Mouse (Mus musculus): Measurements from ENCODE around the gene Tm6sf1.
"Not testable (repeated sequence)": the region's sequence is repeated elsewhere in the genome, so short reads cannot be mapped to it uniquely, and the experiment has no call there.

Tm6sf1 gene

DNA sequence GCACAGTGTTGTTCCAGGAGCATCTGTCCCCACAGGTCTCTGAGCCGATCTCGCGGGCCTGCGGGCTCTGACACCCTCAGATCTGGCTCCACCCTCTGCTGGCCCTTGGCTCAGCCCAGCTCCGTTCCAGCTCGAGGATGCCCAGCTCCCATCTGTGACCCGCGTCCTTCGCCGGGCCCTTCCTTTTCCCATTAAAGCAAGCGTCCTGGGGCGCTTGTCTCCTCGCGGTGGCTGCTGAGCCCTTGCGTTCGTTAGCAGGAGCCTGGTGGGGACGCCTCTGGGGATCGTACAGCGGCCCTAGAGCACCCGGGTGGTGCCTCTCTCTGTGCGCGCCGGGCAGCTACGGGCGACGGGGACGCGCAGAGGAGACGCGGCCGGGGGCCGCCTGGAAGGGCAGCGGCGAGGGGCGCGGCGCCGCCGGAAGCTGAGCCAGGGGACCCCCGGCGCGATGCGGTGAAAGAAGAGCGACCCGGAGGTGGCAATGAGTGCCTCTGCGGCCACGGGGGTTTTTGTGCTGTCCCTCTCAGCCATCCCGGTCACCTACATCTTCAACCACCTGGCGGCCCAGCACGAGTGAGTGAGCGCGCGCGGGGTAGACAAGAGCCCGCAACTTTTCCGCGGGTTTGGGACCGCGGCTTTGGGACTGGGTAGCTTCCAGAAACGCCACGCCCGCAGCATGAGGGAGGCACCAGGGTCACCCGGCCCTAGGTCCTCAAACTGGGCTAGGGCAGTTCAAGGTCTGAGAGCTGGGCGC, at the start of gene Tm6sf1:
Tm6sf1 (plus strand) TSS at position 34 of the 754 bp plus-strand sequence.
- peak; percentile 69 to 73 for DNase-seq

- DNase-seq, result no peak
Observed at GRCm38 (mm10) chr7:81824906-81825305, 33.9 kb upstream of the Tm6sf1 start.

GRCm38 (mm10) chr7:81825381-81825780, 33.4 kb upstream of the Tm6sf1 start:
- DNase-seq, result peak in 1 of 2 experiments; percentile 10

GRCm38 (mm10) chr7:81827806-81828667, 30.8 kb upstream of the Tm6sf1 start:
- DNase-seq, result no peak

GRCm38 (mm10) chr7:81828681-81829378, 30.0 kb upstream of the Tm6sf1 start:
- DNase-seq, result no peak

DNA sequence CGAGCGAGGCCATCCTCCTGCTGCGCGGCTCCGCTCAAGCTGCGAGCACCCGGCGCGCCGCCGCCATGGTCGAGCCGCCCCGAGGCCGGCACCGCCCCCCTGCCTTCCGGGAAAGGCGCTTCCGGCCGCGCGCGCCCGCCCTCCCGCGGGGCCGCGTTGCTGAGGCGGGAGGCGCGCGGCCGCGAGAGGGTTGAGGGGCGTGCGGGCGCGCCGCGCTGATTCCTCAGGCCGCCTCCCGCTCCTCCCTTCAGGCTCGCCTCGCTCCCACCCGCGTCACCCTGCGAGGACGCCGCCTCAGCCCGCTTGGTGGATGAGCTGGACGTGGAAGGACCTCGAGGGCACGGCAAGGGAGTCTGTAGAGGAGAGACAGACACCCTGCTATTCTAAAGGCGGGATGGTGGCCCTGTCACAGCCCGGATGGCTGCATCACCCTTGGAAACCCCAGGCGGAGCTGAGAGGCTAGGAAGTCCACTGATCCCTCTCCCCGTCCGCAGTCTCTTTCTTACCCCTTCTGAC, 29.4 kb upstream of the Tm6sf1 start, which contains the start of gene Btbd1:
Btbd1 (minus strand) TSS at position 53 of the 516 bp plus-strand sequence.
- peak; percentile 91 to 95 for DNase-seq

- DNase-seq, result no peak
Observed at GRCm38 (mm10) chr7:81834847-81835246, 24.0 kb upstream of the Tm6sf1 start.

- DNase-seq, result no peak
Observed at GRCm38 (mm10) chr7:81835430-81835829, 23.4 kb upstream of the Tm6sf1 start.

GRCm38 (mm10) chr7:81837771-81838170, 21.0 kb upstream of the Tm6sf1 start:
- not testable (repeated sequence) for DNase-seq

DNA sequence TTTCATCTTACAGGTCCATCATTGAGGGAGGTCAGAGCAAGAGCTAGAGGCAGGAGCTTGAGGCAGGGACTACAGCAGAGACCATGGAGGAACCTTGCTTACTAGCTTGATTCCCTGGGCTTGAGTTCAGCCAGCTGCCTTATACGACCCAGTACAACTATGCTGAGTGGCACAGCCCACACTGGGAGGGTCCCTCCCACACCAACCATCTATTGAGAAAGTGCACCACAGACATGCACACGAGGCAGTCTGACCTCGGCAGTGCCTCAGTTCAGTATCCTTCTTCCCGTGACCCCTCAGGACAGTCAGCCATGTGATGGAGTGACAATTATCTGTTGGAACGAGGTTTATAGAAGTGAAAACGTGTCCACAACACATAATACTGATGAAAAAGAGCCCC, 19.1 kb upstream of the Tm6sf1 start:
- no peak for DNase-seq

DNA sequence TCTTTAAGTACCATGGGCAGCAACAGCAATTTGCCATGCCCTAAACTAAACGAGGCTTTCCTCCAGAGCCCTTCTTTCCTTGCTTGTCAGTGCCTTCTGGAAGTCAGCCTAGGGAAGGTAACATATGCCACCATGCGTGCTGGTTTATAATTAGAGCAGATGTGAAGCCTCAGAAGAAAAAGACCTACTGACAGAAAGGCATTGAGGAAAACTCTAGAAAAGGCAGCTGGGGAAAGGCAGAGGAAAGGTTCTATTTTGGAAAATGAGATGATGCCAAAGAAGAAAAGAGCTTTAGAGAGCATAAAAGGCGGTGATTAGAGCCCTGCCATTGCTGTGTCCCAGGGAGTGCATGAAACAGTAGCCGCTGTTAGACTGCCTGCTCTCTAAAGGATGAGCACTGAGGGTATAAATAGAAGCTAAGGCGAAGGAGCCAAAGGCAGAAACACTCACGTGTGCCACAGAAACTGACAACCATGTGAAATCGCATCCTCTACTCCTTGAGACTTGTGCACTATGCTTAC, 18.1 kb upstream of the Tm6sf1 start:
- DNase-seq, result no peak

DNA sequence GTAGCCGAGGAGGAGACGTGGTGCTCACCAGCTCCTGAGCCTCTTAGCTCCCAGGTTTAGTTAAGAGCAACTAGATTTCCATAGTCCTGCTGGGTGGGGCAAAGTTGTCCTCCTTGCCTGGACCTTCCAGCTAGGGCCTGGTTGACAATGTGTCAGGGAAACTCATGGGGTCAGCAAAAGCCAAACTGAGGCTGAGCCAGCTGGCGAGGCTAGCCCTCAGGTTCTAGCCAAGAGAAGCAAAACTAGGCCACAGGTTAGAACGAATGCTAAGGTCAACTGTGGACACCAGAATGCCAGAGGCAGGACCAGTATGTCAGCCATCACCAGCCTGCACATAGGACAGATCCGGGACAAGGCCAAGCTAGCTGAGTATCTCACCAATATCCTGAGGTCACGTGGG, 17.4 kb upstream of the Tm6sf1 start:
- DNase-seq, result no peak

DNA sequence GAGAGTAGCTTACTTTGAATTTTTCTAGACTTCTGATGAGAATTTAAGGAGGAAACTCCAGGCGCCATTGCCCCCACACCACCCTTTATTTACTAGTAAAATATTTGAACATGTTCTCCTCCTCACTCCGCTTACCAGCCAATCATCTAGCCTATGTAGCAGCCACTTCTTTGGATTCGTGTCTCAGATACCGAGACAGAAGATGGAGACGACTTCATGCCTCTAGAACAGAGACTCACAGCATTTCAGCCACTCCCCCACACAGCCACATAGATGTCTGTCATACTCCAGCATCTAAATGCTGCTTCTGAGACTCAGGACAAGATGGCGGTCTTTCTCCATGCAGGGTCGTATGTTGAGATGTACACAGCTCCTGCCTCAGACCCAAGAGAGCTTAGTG, 16.7 kb upstream of the Tm6sf1 start:
- DNase-seq, result no peak

DNA sequence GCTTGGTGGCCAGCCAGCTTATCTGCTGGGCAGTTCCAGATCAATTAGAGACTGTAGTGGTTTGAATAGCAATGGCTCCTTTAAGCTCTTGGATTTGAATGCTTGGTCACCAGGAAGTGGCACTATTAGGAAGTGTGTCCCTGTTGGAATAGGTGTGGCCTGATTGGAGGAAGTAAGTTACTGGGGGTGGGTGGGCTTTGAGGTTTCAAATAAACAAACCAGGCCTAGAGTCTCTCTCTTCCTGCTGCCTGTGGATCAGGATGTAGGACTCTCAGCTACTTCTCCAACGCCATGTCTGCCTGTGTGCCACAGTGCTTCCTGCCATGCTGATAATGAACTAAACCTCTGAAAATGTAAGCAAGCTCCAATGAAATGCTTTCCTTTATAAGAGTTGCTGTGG, 15.8 kb upstream of the Tm6sf1 start:
- no peak for DNase-seq

DNA sequence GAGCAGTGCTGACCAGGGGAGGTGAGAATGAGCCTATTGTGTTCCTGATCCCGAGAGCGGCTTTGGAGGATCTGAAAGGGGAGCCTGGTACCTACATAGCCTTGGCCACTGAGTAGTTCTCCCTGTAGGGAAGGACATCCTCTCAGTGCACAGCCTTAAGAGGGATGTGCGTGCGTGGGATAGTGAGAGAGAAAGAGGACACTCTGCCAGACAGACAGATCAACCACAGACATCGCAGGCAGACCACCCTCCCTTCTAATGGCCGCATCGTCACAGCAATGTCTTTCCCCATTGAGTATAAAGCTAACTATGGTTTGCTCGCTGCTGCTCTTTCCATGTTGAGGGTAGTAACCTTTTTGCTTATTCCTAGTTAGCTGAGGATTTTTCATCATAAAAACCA, 14.9 kb upstream of the Tm6sf1 start:
- DNase-seq, result no peak

DNA sequence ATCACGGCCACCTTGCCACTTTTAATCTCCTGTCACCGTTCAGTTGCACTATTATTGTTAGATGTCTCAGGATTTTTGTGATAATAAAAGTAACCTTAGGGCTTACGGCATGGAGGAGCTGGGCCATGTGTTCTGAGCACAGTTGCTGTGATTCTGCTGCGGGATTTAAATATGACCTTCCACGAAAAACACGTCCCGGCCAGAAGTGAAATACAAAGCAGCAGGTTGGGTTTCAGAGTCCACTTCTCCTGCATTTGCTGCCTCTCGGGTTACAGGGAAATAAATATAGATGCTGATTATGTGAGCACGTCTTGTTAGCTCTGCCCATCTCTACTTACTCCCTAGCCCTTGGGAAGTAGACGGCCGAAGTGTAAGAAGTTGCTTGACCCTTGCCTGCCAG, 14.0 kb upstream of the Tm6sf1 start:
- no peak for DNase-seq

- DNase-seq, result no peak
Observed at GRCm38 (mm10) chr7:81845313-81845712, 13.5 kb upstream of the Tm6sf1 start.

- no peak for DNase-seq
Observed at GRCm38 (mm10) chr7:81846008-81846407, 12.8 kb upstream of the Tm6sf1 start.

- no peak for DNase-seq
Observed at GRCm38 (mm10) chr7:81847010-81847409, 11.8 kb upstream of the Tm6sf1 start.

GRCm38 (mm10) chr7:81847777-81848176, 11.0 kb upstream of the Tm6sf1 start:
- DNase-seq, result no peak

DNA sequence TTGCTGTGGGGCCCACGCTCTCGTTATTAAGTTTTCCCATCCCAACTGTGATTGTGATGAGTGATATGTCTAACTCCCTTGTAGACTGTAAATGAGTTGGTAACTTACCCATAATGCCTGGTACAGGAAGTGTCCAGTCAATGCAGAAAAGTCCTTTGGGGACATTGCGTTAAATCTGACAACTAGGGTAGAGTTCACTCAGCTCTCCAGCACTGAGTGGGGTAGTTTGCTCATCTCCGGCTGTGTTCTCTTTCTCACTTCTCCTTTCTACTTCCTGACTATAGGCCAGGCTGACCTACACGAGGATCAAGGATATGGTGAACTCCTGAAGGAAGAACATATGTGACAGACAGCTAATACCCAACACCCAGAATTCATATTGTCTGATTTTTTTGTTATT, 9.6 kb upstream of the Tm6sf1 start:
- no peak for DNase-seq

DNA sequence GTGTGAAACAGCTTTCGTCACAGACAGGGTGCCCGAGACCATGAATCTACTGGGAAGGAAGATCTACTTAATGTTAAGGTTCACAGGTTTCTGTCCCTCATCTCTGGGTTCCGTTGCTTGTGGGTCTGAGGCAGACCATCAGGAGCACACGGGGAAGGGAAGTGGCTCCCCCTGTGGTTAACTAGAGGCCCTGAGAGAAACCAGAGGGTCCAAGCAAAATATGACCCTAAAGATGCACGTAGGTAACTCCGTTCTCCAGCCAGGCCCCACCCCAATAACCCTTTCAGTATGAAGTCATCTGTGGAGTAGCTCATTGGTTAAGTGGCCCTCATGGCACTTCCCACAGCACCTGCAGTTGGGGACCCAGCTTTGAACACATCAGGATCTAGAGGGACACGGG, 9.2 kb upstream of the Tm6sf1 start:
- no peak for DNase-seq

DNA sequence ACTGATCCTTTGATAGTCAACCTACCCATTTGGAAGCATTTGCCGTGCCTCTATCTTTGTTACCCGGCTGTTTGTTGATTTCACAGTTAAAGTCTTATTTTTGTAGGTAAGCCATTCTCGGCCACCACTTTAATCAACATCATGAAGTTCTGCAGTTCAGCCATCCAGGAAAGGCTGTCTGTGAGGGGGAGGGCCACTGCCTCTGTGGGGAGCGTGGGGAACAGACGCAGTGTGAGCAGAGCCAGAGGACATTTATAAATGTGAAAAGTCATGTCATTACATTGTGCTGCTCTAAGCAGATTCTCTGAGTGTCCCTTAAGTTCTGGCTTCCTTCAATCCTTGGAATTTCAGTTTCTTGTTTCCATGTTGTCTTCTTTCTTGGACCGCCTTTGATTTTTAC, 8.6 kb upstream of the Tm6sf1 start:
- no peak for DNase-seq
